Mouse (Mus musculus) stomach, embryonic 15.5 days (tissue): Measurements from ENCODE around the gene Sept11. TPM values are rescaled to one million over a fixed set of nuclear protein-coding genes. Genes with fewer than 3 reads are reported as not detected.

ENCODE experiments used
- ATAC-seq: fragments of 200-750 bp; cut with Nextera tagmentation; 2 replicates; pipeline ENCODE4 v1.8.0; 2017; ENCODE audit warnings: low read depth, moderate number of reproducible peaks, moderate TSS enrichment; ENCODE audit not compliant: insufficient read depth, low FRiP score
- H3K27ac ChIP-seq: fragments of 300-500 bp; sonication (generic); 2 replicates; pipeline ENCODE4 v1.5.1; 2015; ENCODE audit warnings: mild to moderate bottlenecking, inconsistent platforms
- H3K27me3 ChIP-seq: fragments of 300-500 bp; sonication (generic); replicated peaks from 2 replicates; pipeline ENCODE4 v1.6.1; 2015; ENCODE audit warnings: inconsistent platforms
- H3K36me3 ChIP-seq: fragments of 300-500 bp; sonication (generic); 2 replicates; pipeline ENCODE4 v1.6.1; 2015; ENCODE audit warnings: inconsistent platforms
- H3K4me1 ChIP-seq: fragments of 300-500 bp; sonication (generic); 2 replicates; pipeline ENCODE4 v1.6.1; 2015; ENCODE audit warnings: inconsistent platforms
- H3K4me2 ChIP-seq: fragments of 300-500 bp; sonication (generic); 2 replicates; pipeline ENCODE4 v1.6.1; 2015; ENCODE audit warnings: mild to moderate bottlenecking, inconsistent platforms
- H3K4me3 ChIP-seq: fragments of 300-500 bp; sonication (generic); replicated peaks from 2 replicates; pipeline ENCODE4 v1.5.1; 2015; ENCODE audit warnings: inconsistent platforms
- H3K9ac ChIP-seq: fragments of 300-500 bp; sonication (generic); 2 replicates; pipeline ENCODE4 v1.6.1; 2015; ENCODE audit warnings: inconsistent platforms
- H3K9me3 ChIP-seq: fragments of 300-500 bp; sonication (generic); 2 replicates; pipeline ENCODE4 v1.6.1; 2016; ENCODE audit warnings: inconsistent platforms
- WGBS: fragments of 180-500 bp; shearing (Covaris S2); methylation state at CpG from one replicate; pipeline ENCODE4 v1.1.7; 2015; 5-methylcytosine and 5-hydroxymethylcytosine counted together
- polyA plus RNA-seq: library from polyadenylated mRNA; unstranded; fragments of >200 nt; fragmentation: Nextera tagmentation; extraction: Ambion mirVana; gene quantifications from 2 replicates; pipeline ENCODE4 v1.2.1, GENCODE M21; 2015

The Sept11 gene
- polyA plus RNA-seq: 141 and 160 TPM in 2 replicates

GRCm38 (mm10) chr5:93092857-93093622 is at the start of gene Sept11:
Gene Sept11 (plus strand): TSS chr5:93093437.
- WGBS: under 1% methylated on average over 63 of the region's 63 CpGs
- Histone ChIP-seq H3K4me3 (peak within 1 kb of the TSS; percentile 77), H3K9ac (peak within 1 kb of the TSS; percentile 72), H3K4me1 (peaks cover 26% of the 10 kb centered on the region), H3K27ac (peak within 1 kb of the TSS; percentile 94), H3K27me3 (no peaks in the 10 kb centered on the region), H3K4me2 (peak within 1 kb of the TSS; percentile 90), H3K36me3 (no peaks in the 10 kb centered on the region), H3K9me3 (no peaks in the 10 kb centered on the region)
- ATAC-seq: peak; percentile 91

- peak; percentile 4; the same call in 1 of the 2 replicates for ATAC-seq
- no peaks in the 10 kb centered on the region for H3K36me3 ChIP-seq
- 3% methylated on average over 69 of the region's 69 CpGs for WGBS
- peak overlapping the region; percentile 95 for H3K4me2 ChIP-seq
- no peaks in the 10 kb centered on the region for H3K9me3 ChIP-seq
- peaks cover 36% of the 10 kb centered on the region for H3K27me3 ChIP-seq
- peak overlapping the region; percentile 26; the same call in 1 of the 2 replicates for H3K9ac ChIP-seq
- H3K4me3 ChIP-seq: peak overlapping the region; percentile 56
- H3K27ac ChIP-seq: no peak overlapping the region
- peaks cover 26% of the 10 kb centered on the region for H3K4me1 ChIP-seq
These were observed 49.3 kb upstream of the Sept11 start for GRCm38 (mm10) chr5:93043688-93044583.

GRCm38 (mm10) chr5:93044584-93045370 is 48.5 kb upstream of the Sept11 start, which contains the start of gene Sowahb:
Gene Sowahb (minus strand): TSS chr5:93045022.
- Histone ChIP-seq H3K4me3 (peak within 1 kb of the TSS; percentile 56), H3K4me1 (peaks cover 26% of the 10 kb centered on the region), H3K9ac (peak within 1 kb of the TSS; percentile 26), H3K9me3 (no peaks in the 10 kb centered on the region), H3K27me3 (peaks cover 39% of the 10 kb centered on the region), H3K36me3 (no peaks in the 10 kb centered on the region), H3K27ac (0 out of 2 replicates have a peak within 1 kb of the TSS, but pooled peaks have one; percentile 24), H3K4me2 (peak within 1 kb of the TSS; percentile 95)
- ATAC-seq: peak; percentile 93
- WGBS: under 1% methylated on average over 66 of the region's 68 CpGs

- H3K36me3 ChIP-seq: no peaks in the 10 kb centered on the region
- ATAC-seq: peak; percentile 25; the same call in 1 of the 2 replicates
- peak overlapping the region; percentile 95 for H3K4me2 ChIP-seq
- 3% methylated on average over 19 of the region's 19 CpGs for WGBS
- H3K27ac ChIP-seq: 0 out of 2 replicates have a peak overlapping the region, but pooled peaks have one; percentile 24
- H3K9ac ChIP-seq: peak overlapping the region; percentile 20
- H3K4me1 ChIP-seq: peaks cover 26% of the 10 kb centered on the region
- H3K27me3 ChIP-seq: peaks cover 39% of the 10 kb centered on the region
- peak overlapping the region; percentile 56 for H3K4me3 ChIP-seq
- H3K9me3 ChIP-seq: no peaks in the 10 kb centered on the region
These were observed 47.9 kb upstream of the Sept11 start for GRCm38 (mm10) chr5:93045371-93045714.

GRCm38 (mm10) chr5:93046306-93046845 is 46.9 kb upstream of the Sept11 start:
- no peak for ATAC-seq
- H3K9me3 ChIP-seq: no peaks in the 10 kb centered on the region
- no peak overlapping the region for H3K4me2 ChIP-seq
- peaks cover 39% of the 10 kb centered on the region for H3K27me3 ChIP-seq
- 39% methylated on average over 5 of the region's 5 CpGs for WGBS
- H3K9ac ChIP-seq: no peak overlapping the region
- H3K27ac ChIP-seq: no peak overlapping the region
- no peak overlapping the region for H3K4me3 ChIP-seq
- no peaks in the 10 kb centered on the region for H3K36me3 ChIP-seq
- H3K4me1 ChIP-seq: peaks cover 26% of the 10 kb centered on the region

GRCm38 (mm10) chr5:93048481-93049240 is 44.6 kb upstream of the Sept11 start:
- H3K9ac ChIP-seq: no peak overlapping the region
- no peaks in the 10 kb centered on the region for H3K9me3 ChIP-seq
- H3K27ac ChIP-seq: no peak overlapping the region
- no peaks in the 10 kb centered on the region for H3K36me3 ChIP-seq
- H3K4me1 ChIP-seq: peaks cover 18% of the 10 kb centered on the region
- no peak for ATAC-seq
- H3K27me3 ChIP-seq: peaks cover 22% of the 10 kb centered on the region
- no peak overlapping the region for H3K4me3 ChIP-seq
- 68% methylated on average over 13 of the region's 13 CpGs for WGBS
- H3K4me2 ChIP-seq: no peak overlapping the region

GRCm38 (mm10) chr5:93049971-93050370 is 43.3 kb upstream of the Sept11 start:
- ATAC-seq: no peak
- WGBS: 85% methylated on average over 1 of the region's 1 CpGs

GRCm38 (mm10) chr5:93051041-93051440 is 42.2 kb upstream of the Sept11 start:
- Histone ChIP-seq H3K4me2 (no peak overlapping the region), H3K27me3 (peaks cover 5% of the 10 kb centered on the region; the same call in 1 of the 2 replicates), H3K27ac (no peak overlapping the region), H3K4me1 (no peaks in the 10 kb centered on the region), H3K36me3 (no peaks in the 10 kb centered on the region), H3K9me3 (no peaks in the 10 kb centered on the region), H3K9ac (no peak overlapping the region), H3K4me3 (no peak overlapping the region)
- ATAC-seq: no peak
- 48% methylated on average over 5 of the region's 5 CpGs for WGBS

More at GRCm38 (mm10) chr5:93049971-93050370, 43.3 kb upstream of the Sept11 start:
- Histone ChIP-seq H3K4me2 (no peak overlapping the region), H3K4me1 (peaks cover 5% of the 10 kb centered on the region; the same call in 1 of the 2 replicates), H3K36me3 (no peaks in the 10 kb centered on the region), H3K4me3 (no peak overlapping the region), H3K9me3 (no peaks in the 10 kb centered on the region), H3K9ac (no peak overlapping the region), H3K27me3 (peaks cover 9% of the 10 kb centered on the region), H3K27ac (no peak overlapping the region)

GRCm38 (mm10) chr5:93051951-93052350 is 41.3 kb upstream of the Sept11 start:
- H3K9me3 ChIP-seq: no peaks in the 10 kb centered on the region
- 72% methylated on average over 9 of the region's 9 CpGs for WGBS
- ATAC-seq: no peak

GRCm38 (mm10) chr5:93053606-93054397 is 39.4 kb upstream of the Sept11 start:
- H3K4me2 ChIP-seq: no peak overlapping the region
- H3K9me3 ChIP-seq: no peaks in the 10 kb centered on the region
- H3K9ac ChIP-seq: no peak overlapping the region
- 0 out of 2 replicates have a peak, but pooled peaks cover 2% of the 10 kb centered on the region for H3K27me3 ChIP-seq
- ATAC-seq: no peak
- H3K4me1 ChIP-seq: no peaks in the 10 kb centered on the region
- no peaks in the 10 kb centered on the region for H3K36me3 ChIP-seq
- WGBS: 49% methylated on average over 8 of the region's 8 CpGs
- H3K4me3 ChIP-seq: no peak overlapping the region
- no peak overlapping the region for H3K27ac ChIP-seq

More at GRCm38 (mm10) chr5:93051951-93052350, 41.3 kb upstream of the Sept11 start:
- no peaks in the 10 kb centered on the region for H3K36me3 ChIP-seq
- 0 out of 2 replicates have a peak, but pooled peaks cover 5% of the 10 kb centered on the region for H3K27me3 ChIP-seq
- H3K9ac ChIP-seq: no peak overlapping the region
- H3K4me2 ChIP-seq: no peak overlapping the region
- no peak overlapping the region for H3K4me3 ChIP-seq
- H3K4me1 ChIP-seq: no peaks in the 10 kb centered on the region
- H3K27ac ChIP-seq: no peak overlapping the region
